Mouse (Mus musculus) C2C12 (cell line): ENCODE results near the gene Fxyd3. TPM values are rescaled to one million over a fixed set of nuclear protein-coding genes. Genes with fewer than 3 reads are reported as not detected.

Experiments
- H3K27me3 ChIP-seq: one replicate; pipeline ENCODE4 v1.6.1; 2011; ENCODE audit not compliant: control insufficient read depth, insufficient read depth, insufficient read length
- H3K36me3 ChIP-seq: one replicate; pipeline ENCODE4 v1.6.1; 2011; ENCODE audit not compliant: control insufficient read depth, insufficient read depth
- H3K4me3 ChIP-seq: one replicate; pipeline ENCODE4 v1.5.1; 2011; ENCODE audit warnings: mild to moderate bottlenecking, control low read depth; ENCODE audit not compliant: poor library complexity, insufficient read depth, severe bottlenecking
- H3K79me2 ChIP-seq: one replicate; pipeline ENCODE4 v1.6.1; 2011; ENCODE audit not compliant: control insufficient read depth, insufficient read depth
- H3K79me3 ChIP-seq: one replicate; pipeline ENCODE4 v1.6.1; 2011; ENCODE audit warnings: low read depth, control low read depth
- H3ac ChIP-seq: one replicate; pipeline ENCODE3; 2011; ENCODE audit warnings: low read depth; ENCODE audit not compliant: control insufficient read depth, insufficient read length
- CEBPB ChIP-seq: IDR thresholded peaks from one replicate; pipeline ENCODE4 v1.6.1; 2011; ENCODE audit warnings: low read depth, mild to moderate bottlenecking, control low read depth, moderate library complexity
- CTCF ChIP-seq: IDR thresholded peaks from one replicate; pipeline ENCODE4 v1.5.1; 2011; ENCODE audit not compliant: control insufficient read depth, insufficient read depth, insufficient read length
- FOSL1 ChIP-seq: IDR thresholded peaks from one replicate; pipeline ENCODE4 v1.8.0; 2011; ENCODE audit warnings: mild to moderate bottlenecking, low read length; ENCODE audit not compliant: poor library complexity, insufficient read depth, severe bottlenecking
- MAX ChIP-seq: IDR thresholded peaks from one replicate; pipeline ENCODE4 v1.6.1; 2011; ENCODE audit warnings: mild to moderate bottlenecking, control low read depth
- MYOD1 ChIP-seq: IDR thresholded peaks from one replicate; pipeline ENCODE4 v1.6.1; 2011; ENCODE audit warnings: low read depth; ENCODE audit not compliant: control insufficient read depth, insufficient read length
- MYOG ChIP-seq: IDR thresholded peaks from one replicate; pipeline ENCODE4 v1.6.1; 2011; ENCODE audit not compliant: control insufficient read depth, insufficient read length; ENCODE audit errors: extremely low read depth
- USF1 ChIP-seq: IDR thresholded peaks from one replicate; pipeline ENCODE4 v1.6.1; 2011; ENCODE audit warnings: low read depth, mild to moderate bottlenecking, control low read depth, moderate library complexity
- polyA plus RNA-seq: library from polyadenylated mRNA; unstranded; fragments of >200 nt; fragmentation: generic; extraction: Trizol; gene quantifications from one replicate; pipeline ENCODE4 v1.2.1, GENCODE M21; 2012; ENCODE audit warnings: missing spikeins

The Fxyd3 gene
- polyA plus RNA-seq, 1 experiment, result 0.04 TPM

DNA sequence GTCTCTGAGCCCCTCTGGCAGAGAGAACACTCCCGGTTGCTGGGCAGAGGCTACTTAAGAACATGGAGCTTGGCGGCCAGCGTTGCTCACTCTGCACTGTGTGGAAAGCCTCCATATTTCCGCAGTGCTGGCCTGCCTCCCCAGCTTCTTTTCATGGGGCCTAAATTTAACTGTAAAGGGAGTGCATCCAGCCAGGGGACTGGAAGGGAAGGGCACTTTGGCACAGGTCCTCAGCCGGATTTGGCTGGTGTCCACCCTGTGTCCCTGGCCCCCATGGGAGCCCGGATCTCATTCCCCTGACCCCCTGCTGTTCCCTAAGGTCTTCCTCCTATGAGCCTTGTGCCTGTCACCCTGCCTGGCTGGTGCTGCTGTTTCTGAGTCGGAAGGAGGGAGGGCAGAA lies 42.0 kb upstream of the Fxyd3 start:
- Histone ChIP-seq H3K79me2 (no peaks in the 10 kb centered on the region), H3K36me3 (no peaks in the 10 kb centered on the region), H3K27me3 (peaks cover 8% of the 10 kb centered on the region), H3K4me3 (no peak overlapping the region), H3ac (no peak overlapping the region), H3K79me3 (no peaks in the 10 kb centered on the region)
- TF ChIP-seq MAX (no peak), CTCF (no peak), CEBPB (no peak), USF1 (no peak), FOSL1 (no peak), MYOD1 (no peak), MYOG (no peak)

DNA sequence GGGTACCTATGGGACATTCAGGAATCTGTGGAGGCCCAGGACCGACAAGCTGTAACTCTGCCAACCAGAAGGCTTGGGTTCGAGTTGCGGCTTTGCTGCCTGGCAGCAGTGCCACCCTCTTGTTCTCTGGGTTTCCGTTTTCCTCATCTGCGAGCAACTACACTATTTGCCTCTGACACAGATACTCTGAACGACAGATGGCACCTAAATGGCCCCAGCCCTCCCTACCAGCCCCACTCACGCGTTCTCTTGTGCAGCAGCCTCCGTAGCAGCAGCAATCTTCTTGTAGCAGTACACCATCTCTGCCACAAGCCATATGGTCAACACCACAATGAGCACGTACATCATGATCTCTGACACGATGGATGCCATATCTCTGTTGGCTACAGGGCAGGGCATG lies 41.0 kb upstream of the Fxyd3 start:
- H3K36me3 ChIP-seq, result no peaks in the 10 kb centered on the region
- H3K27me3 ChIP-seq, result peaks cover 8% of the 10 kb centered on the region
- no peak overlapping the region for H3ac ChIP-seq
- H3K4me3 ChIP-seq, result no peak overlapping the region
- TF ChIP-seq MYOD1 (no peak), USF1 (no peak), MYOG (no peak), MAX (no peak), CEBPB (no peak), CTCF (no peak), FOSL1 (no peak)
- no peaks in the 10 kb centered on the region for H3K79me2 ChIP-seq
- H3K79me3 ChIP-seq, result no peaks in the 10 kb centered on the region

DNA sequence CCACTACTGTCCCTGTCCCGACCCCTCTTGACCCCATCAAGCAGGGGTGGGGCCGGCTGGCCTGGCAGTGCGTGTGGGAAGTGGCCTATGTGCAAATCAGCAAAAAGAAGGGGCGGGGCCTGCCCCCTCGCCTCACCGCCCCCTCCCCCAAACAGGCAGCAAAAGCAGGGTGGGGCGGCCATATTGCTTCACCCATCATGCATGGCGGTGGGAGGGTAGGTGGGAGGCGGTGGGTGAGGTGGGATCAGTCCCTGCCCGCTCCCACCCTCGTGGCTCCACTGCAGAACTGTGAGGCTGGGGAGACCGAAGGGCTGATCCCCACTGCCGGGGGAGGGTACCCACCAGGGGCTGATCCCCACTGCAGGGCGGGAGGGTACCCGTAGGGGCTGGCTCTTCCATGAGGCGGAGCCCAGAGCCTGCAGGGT lies 40.2 kb upstream of the Fxyd3 start:
- no peaks in the 10 kb centered on the region for H3K79me2 ChIP-seq
- TF ChIP-seq MAX (no peak), MYOD1 (no peak), USF1 (no peak), CTCF (no peak), CEBPB (no peak), MYOG (no peak), FOSL1 (no peak)
- H3ac ChIP-seq, result no peak overlapping the region
- peaks cover 8% of the 10 kb centered on the region for H3K27me3 ChIP-seq
- H3K36me3 ChIP-seq, result no peaks in the 10 kb centered on the region
- no peaks in the 10 kb centered on the region for H3K79me3 ChIP-seq
- no peak overlapping the region for H3K4me3 ChIP-seq

DNA sequence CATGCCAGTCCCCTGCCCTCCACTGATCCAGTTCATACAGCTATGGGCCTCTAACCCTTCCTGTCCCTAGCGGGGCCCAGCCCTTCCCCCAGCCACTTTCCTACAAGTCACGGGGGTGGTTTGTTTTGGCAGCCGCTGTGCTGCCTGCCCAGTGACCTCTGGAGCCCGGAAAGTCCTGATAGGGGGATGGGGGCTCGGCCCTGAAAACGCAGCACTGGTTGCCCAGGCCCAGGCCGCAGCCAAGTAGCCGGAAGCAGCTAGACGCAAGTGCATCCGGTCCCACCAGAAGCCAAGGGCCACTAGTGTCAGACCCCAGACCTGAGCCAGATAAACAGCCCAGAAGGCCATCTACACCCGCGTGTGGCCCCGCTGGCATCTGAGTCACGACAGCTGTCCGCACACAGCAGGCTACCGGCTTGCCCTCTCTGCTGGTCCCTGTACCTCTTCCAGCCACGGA lies 39.1 kb upstream of the Fxyd3 start:
- H3K4me3 ChIP-seq, result no peak overlapping the region
- no peaks in the 10 kb centered on the region for H3K79me3 ChIP-seq
- no peak overlapping the region for H3ac ChIP-seq
- H3K27me3 ChIP-seq, result peaks cover 8% of the 10 kb centered on the region
- no peak for TF ChIP-seq CEBPB
- no peak for TF ChIP-seq MYOD1
- TF ChIP-seq MYOG, result no peak
- no peak for TF ChIP-seq MAX
- TF ChIP-seq FOSL1, result no peak
- no peak for TF ChIP-seq USF1
- TF ChIP-seq CTCF, result no peak
- no peaks in the 10 kb centered on the region for H3K36me3 ChIP-seq
- H3K79me2 ChIP-seq, result no peaks in the 10 kb centered on the region

DNA sequence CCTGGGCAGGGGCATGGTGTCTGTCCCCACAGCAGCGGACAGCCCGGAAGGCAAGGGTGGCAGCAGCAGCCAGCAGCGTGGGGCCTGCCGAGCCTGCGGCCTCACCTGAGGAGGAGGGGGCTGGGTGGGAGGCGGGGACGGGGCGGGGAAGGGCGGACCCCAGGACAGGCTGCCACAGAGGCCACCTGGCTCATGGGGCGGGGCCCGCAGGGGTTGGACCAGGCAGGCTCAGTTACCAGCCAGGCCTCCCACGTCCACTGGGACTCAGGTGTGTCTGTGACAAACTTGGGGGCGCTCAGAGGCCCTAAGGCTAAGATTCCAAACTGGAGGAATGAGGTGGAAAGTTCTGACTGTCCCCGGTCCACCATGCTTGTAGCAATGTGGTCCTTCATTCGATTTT lies 38.7 kb upstream of the Fxyd3 start, which contains the start of gene Hpn:
Hpn (minus strand) TSS at position 109 of the 400 bp plus-strand sequence.
- Histone ChIP-seq H3K79me2 (no peaks in the 10 kb centered on the region), H3K27me3 (peaks cover 8% of the 10 kb centered on the region), H3K36me3 (no peaks in the 10 kb centered on the region), H3K4me3 (no peak within 1 kb of the TSS), H3K79me3 (no peaks in the 10 kb centered on the region), H3ac (no peak within 1 kb of the TSS)
- TF ChIP-seq CTCF (no peak), USF1 (no peak), FOSL1 (no peak), MYOD1 (no peak), MAX (no peak), CEBPB (no peak), MYOG (no peak)

DNA sequence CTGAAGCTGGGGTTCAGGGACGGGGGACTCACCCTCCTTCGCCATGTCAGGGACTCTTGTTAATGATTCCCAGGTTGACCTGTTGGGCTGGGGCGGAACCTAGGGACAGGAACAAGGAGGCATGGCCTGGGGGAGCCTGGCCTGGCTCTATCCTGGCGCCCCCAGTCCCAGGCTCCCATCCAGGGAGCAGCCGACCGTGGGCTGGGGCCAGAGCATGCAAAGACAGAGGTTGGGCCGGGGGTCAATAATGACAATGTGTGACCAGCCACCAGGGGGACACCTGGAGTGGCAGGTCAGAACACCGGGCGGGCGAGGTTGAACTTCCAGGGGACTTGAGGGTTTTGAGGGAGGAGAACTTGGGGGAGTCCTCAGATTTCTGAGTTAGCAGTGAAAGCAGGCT lies 38.1 kb upstream of the Fxyd3 start:
- TF ChIP-seq CTCF, result no peak
- TF ChIP-seq CEBPB, result no peak
- TF ChIP-seq USF1, result no peak
- no peak for TF ChIP-seq FOSL1
- TF ChIP-seq MYOD1, result no peak
- no peak for TF ChIP-seq MAX
- no peak for TF ChIP-seq MYOG
- no peaks in the 10 kb centered on the region for H3K79me2 ChIP-seq
- H3K36me3 ChIP-seq, result no peaks in the 10 kb centered on the region
- H3K27me3 ChIP-seq, result peaks cover 6% of the 10 kb centered on the region
- H3K79me3 ChIP-seq, result no peaks in the 10 kb centered on the region
- H3K4me3 ChIP-seq, result no peak overlapping the region
- no peak overlapping the region for H3ac ChIP-seq
